Mouse (Mus musculus) thymus, adult 2 months (tissue): ENCODE measurements around the gene Gm48551.

Experiments
- CTCF ChIP-seq: fragments of 200-500 bp; IDR thresholded peaks from 2 replicates; pipeline ENCODE4 v1.5.1; 2012; ENCODE audit warnings: mild to moderate bottlenecking, control low read depth, low read length, moderate library complexity, borderline replicate concordance; ENCODE audit not compliant: control insufficient read depth, poor library complexity, insufficient read depth; ENCODE audit errors: extremely low read depth
- POLR2A ChIP-seq: fragments of 200-500 bp; IDR thresholded peaks from 2 replicates; pipeline ENCODE4 v1.6.1; 2012; ENCODE audit warnings: mild to moderate bottlenecking, low read length, control low read depth, moderate library complexity; ENCODE audit not compliant: control insufficient read depth, poor library complexity, insufficient read depth; ENCODE audit errors: extremely low read depth

DNA sequence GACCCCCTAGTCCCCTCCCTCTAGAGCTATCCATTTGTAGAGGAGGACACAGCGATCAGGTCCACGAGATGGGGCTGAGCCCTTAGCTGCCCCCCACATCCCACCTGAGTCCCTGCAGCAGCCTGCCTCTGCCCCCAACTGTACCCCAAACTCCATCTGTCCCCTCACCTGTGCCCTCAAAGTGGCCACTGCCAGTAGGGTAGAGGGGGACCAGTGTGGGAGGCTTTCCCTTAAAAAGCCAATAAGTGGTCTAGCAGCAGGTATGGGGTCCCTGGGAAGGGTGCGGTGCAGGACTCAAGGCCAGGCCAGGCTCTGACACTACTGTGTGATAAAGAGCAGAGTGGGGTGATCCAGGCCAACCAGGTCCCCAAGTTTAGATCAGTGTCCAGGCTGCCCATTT lies 43.1 kb downstream of the Gm48551 start:
- TF ChIP-seq CTCF (no peak), POLR2A (no peak)
